Mouse (Mus musculus) thymus, adult 2 months (tissue): ENCODE measurements around the gene Tstd2. TPM values are rescaled to one million over a fixed set of nuclear protein-coding genes. Genes with fewer than 3 reads are reported as not detected.

Experiments used
- DNase-seq: peaks from one replicate; pipeline ENCODE4 v3.0.0; 2021
- H3K27ac ChIP-seq: fragments of 200-500 bp; 2 replicates; pipeline ENCODE4 v1.5.1; 2012; ENCODE audit warnings: low read length, control low read depth; ENCODE audit not compliant: control insufficient read depth, insufficient read depth
- H3K27me3 ChIP-seq: fragments of 200-500 bp; 2 replicates; pipeline ENCODE4 v1.6.1; 2012; ENCODE audit warnings: mild to moderate bottlenecking, low read length, moderate library complexity, mixed read lengths; ENCODE audit not compliant: control insufficient read depth, insufficient read depth
- H3K36me3 ChIP-seq: fragments of 200-500 bp; 2 replicates; pipeline ENCODE4 v1.6.1; 2012; ENCODE audit warnings: mild to moderate bottlenecking, low read length, moderate library complexity; ENCODE audit not compliant: control insufficient read depth, insufficient read depth
- H3K4me1 ChIP-seq: fragments of 200-500 bp; replicated peaks from 2 replicates; pipeline ENCODE4 v1.6.1; 2012; ENCODE audit warnings: low read length; ENCODE audit not compliant: control insufficient read depth, insufficient read depth
- H3K4me3 ChIP-seq: fragments of 200-500 bp; 2 replicates; pipeline ENCODE4 v1.5.1; 2012; ENCODE audit warnings: mild to moderate bottlenecking, low read length, control low read depth, moderate library complexity; ENCODE audit not compliant: control insufficient read depth, insufficient read depth
- CTCF ChIP-seq: fragments of 200-500 bp; IDR thresholded peaks from 2 replicates; pipeline ENCODE4 v1.5.1; 2012; ENCODE audit warnings: mild to moderate bottlenecking, control low read depth, low read length, moderate library complexity, borderline replicate concordance; ENCODE audit not compliant: control insufficient read depth, poor library complexity, insufficient read depth; ENCODE audit errors: extremely low read depth
- POLR2A ChIP-seq: fragments of 200-500 bp; IDR thresholded peaks from 2 replicates; pipeline ENCODE4 v1.6.1; 2012; ENCODE audit warnings: mild to moderate bottlenecking, low read length, control low read depth, moderate library complexity; ENCODE audit not compliant: control insufficient read depth, poor library complexity, insufficient read depth; ENCODE audit errors: extremely low read depth
- WGBS: fragments of 180-500 bp; shearing (Covaris S2); methylation state at CpG from one replicate; pipeline ENCODE4 v1.1.7; 2018; 5-methylcytosine and 5-hydroxymethylcytosine counted together
- polyA plus RNA-seq: library from polyadenylated mRNA; depleted of rRNA; stranded (reverse); fragments of >200 nt; gene quantifications from 2 replicates; pipeline ENCODE4 v1.2.3, GENCODE M21; 2012; rRNA removed

Gene Tstd2
- polyA plus RNA-seq, 1 experiment, result 20.3 TPM

DNA sequence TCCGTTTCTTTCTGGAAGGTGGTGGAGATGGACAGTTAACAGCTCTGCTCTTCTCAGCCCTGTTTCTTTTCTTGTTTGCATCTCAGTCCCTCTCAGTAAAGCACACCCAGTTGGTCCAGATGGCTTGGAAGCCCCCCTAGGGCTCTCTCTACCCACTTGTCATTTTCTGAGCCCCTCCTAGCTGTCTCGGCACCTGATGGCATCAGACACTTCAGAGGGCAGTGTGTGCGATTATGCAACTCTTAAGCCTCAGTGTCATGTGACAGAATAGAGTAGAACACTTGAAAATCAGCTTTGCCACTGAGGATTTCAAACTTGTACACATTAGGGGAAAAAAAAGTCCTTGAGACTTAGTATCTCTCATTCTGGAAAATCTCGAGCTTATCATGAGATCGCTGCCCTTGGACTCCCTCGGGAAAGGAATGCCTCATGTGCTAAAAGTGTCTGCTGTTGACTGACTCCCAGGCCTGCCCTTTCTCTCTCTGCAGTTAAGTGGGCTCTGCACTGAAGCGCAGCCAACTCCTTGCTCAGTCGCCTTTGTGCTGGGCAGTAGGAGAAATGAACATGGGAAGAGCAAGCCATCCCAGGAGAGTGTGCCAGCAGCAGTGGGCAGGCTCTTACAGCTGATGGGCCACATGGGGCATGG is 72.7 kb downstream of the Tstd2 start:
- Histone ChIP-seq H3K4me3 (no peak overlapping the region), H3K4me1 (peaks cover 7% of the 10 kb centered on the region), H3K27me3 (no peaks in the 10 kb centered on the region), H3K27ac (no peak overlapping the region), H3K36me3 (no peaks in the 10 kb centered on the region)
- 81% methylated on average over 8 of the region's 8 CpGs for WGBS
- TF ChIP-seq POLR2A (no peak), CTCF (no peak)
- no peak for DNase-seq

DNA sequence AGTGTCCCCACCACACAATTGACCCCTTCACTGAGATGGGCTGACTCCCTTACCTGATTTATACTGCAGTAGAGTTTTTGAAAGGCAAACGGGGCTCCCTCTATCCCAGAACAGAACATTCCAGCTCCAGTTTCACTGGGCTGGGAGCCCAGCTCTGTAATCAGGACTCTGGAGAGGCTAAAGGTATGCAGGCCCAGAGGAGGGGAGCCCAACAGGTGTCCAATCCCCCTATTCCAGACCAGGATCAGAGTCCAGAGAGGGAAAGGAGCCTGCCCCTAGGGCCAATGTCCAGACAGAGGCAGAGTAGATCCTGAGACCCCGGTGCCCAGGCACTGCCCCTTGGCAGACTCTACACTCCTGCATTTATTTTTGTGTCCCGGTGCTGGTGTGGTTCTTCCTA is 73.5 kb downstream of the Tstd2 start:
- WGBS, result 96% methylated on average over 3 of the region's 3 CpGs
- Histone ChIP-seq H3K27ac (no peak overlapping the region), H3K36me3 (no peaks in the 10 kb centered on the region), H3K4me1 (peaks cover 7% of the 10 kb centered on the region), H3K4me3 (no peak overlapping the region), H3K27me3 (no peaks in the 10 kb centered on the region)
- no peak for DNase-seq
- TF ChIP-seq POLR2A (no peak), CTCF (no peak)

Other genes starting within 250 kb of the Tstd2 start
- gene Ccdc180, start 248.4 kb downstream of the Tstd2 start, polyA plus RNA-seq, result 0.05 TPM in 1 of 2 replicates, not detected in the other
- 4.3 and 5.0 TPM in 2 replicates for gene Tdrd7, start 173.4 kb downstream of the Tstd2 start, polyA plus RNA-seq
- 0.92 and 3.6 TPM in 2 replicates for gene Tmod1, start 99.8 kb downstream of the Tstd2 start, polyA plus RNA-seq
- 53.3 and 56.7 TPM in 2 replicates for gene Ncbp1, start 81 bp downstream of the Tstd2 start, polyA plus RNA-seq
- 33.4 and 36.4 TPM in 2 replicates for gene Xpa, start 57.6 kb upstream of the Tstd2 start, polyA plus RNA-seq
- gene Foxe1, start 204.9 kb upstream of the Tstd2 start, polyA plus RNA-seq, result 0.28 and 0.57 TPM in 2 replicates